Mouse (Mus musculus) midbrain, embryonic 11.5 days (tissue): ENCODE measurements at regions not wholly inside any gene's neighbourhood (a gene's known extent, or its start where the extent isn't known, plus 50 kb on each side); places are given as distances from the start of the nearest gene placed in this dataset.

Source experiments
- ATAC-seq: fragments of 200-750 bp; cut with Nextera tagmentation; 2 replicates; pipeline ENCODE4 v1.8.0; 2017; ENCODE audit warnings: moderate TSS enrichment, moderate library complexity; ENCODE audit not compliant: low FRiP score
- DNase-seq: peaks from one replicate; pipeline ENCODE4 v3.0.0; 2015; ENCODE audit warnings: low spot score; ENCODE audit errors: missing footprints
- H3K27ac ChIP-seq: fragments of 300-500 bp; sonication (generic); 2 replicates; pipeline ENCODE4 v1.5.1; 2014; ENCODE audit warnings: low read depth, low read length
- H3K27me3 ChIP-seq: fragments of 300-500 bp; sonication (generic); 2 replicates; pipeline ENCODE4 v1.6.1; 2014; ENCODE audit warnings: mild to moderate bottlenecking, low read length, moderate library complexity, mixed read lengths; ENCODE audit not compliant: control insufficient read depth, insufficient read depth
- H3K36me3 ChIP-seq: fragments of 300-500 bp; sonication (generic); 2 replicates; pipeline ENCODE4 v1.6.1; 2014; ENCODE audit warnings: mild to moderate bottlenecking, low read length, moderate library complexity, mixed read lengths; ENCODE audit not compliant: control insufficient read depth, insufficient read depth
- H3K4me1 ChIP-seq: fragments of 300-500 bp; sonication (generic); 2 replicates; pipeline ENCODE4 v1.6.1; 2014; ENCODE audit warnings: low read length; ENCODE audit not compliant: control insufficient read depth, insufficient read depth
- H3K4me2 ChIP-seq: fragments of 300-500 bp; sonication (generic); 2 replicates; pipeline ENCODE4 v1.6.1; 2014; ENCODE audit warnings: mild to moderate bottlenecking, moderate library complexity
- H3K4me3 ChIP-seq: fragments of 300-500 bp; sonication (generic); 2 replicates; pipeline ENCODE4 v1.5.1; 2014; ENCODE audit warnings: low read depth, low read length
- H3K9ac ChIP-seq: fragments of 300-500 bp; sonication (generic); 2 replicates; pipeline ENCODE4 v1.6.1; 2014; ENCODE audit warnings: low read length
- H3K9me3 ChIP-seq: fragments of 300-500 bp; sonication (generic); 2 replicates; pipeline ENCODE4 v1.6.1; 2016; ENCODE audit warnings: low read length; ENCODE audit not compliant: control insufficient read depth
- WGBS: fragments of 180-500 bp; shearing (Covaris S2); extraction: QIAGEN DNeasy Blood & Tissue Kit; methylation state at CpG from one replicate; pipeline ENCODE4 v1.1.7; 2014; 5-methylcytosine and 5-hydroxymethylcytosine counted together

DNA sequence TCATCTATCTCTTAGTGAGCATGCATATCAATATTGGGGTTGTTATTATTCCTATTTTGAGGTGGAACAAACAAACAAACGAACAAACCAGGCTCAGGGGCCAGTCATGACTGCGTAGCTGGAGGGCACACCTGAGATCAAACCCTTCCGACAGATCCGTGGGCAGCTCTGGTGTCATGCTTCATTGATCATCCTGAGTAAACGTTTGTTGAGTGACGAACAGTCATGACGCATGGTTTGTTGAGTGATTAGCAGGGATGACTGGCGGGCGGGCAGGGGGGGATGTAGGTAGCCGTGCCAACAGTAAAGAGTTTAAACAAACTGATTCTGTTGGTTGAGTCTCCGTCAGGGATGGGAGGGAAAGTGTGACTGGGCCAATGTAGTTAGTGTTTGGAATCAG is 55.8 kb downstream of the Camk2n1 start:
- 63% methylated on average over 11 of the region's 11 CpGs for WGBS
- H3K4me1 ChIP-seq: peaks cover 7% of the 10 kb centered on the region
- no peak overlapping the region for H3K27ac ChIP-seq
- H3K9me3 ChIP-seq: no peaks in the 10 kb centered on the region
- ATAC-seq (no peak), DNase-seq (peak; percentile 60)
- no peak overlapping the region for H3K4me2 ChIP-seq
- no peaks in the 10 kb centered on the region for H3K27me3 ChIP-seq
- no peak overlapping the region for H3K9ac ChIP-seq
- H3K4me3 ChIP-seq: no peak overlapping the region
- no peaks in the 10 kb centered on the region for H3K36me3 ChIP-seq

GRCm38 (mm10) chr4:138513876-138514275 is 59.8 kb downstream of the Camk2n1 start:
- ATAC-seq (no peak), DNase-seq (no peak)
- H3K36me3 ChIP-seq: no peaks in the 10 kb centered on the region
- no peak overlapping the region for H3K27ac ChIP-seq
- no peak overlapping the region for H3K4me3 ChIP-seq
- H3K27me3 ChIP-seq: no peaks in the 10 kb centered on the region
- H3K9ac ChIP-seq: no peak overlapping the region
- 61% methylated on average over 2 of the region's 2 CpGs for WGBS
- no peaks in the 10 kb centered on the region for H3K9me3 ChIP-seq
- H3K4me1 ChIP-seq: peaks cover 3% of the 10 kb centered on the region; the same call in 1 of the 2 replicates
- H3K4me2 ChIP-seq: no peak overlapping the region
